Mouse (Mus musculus) ES-E14 (cell line): ENCODE results near the gene Parp3.

Experiments
- CHD2 ChIP-seq: IDR thresholded peaks from 2 replicates; pipeline ENCODE4 v1.6.1; 2014; ENCODE audit warnings: mild to moderate bottlenecking, low read depth, low read length, inconsistent platforms
- HCFC1 ChIP-seq: IDR thresholded peaks from 2 replicates; pipeline ENCODE4 v1.6.1; 2012; ENCODE audit warnings: low read length, inconsistent platforms, borderline replicate concordance; ENCODE audit not compliant: insufficient read depth
- MAFK ChIP-seq: IDR thresholded peaks from 2 replicates; pipeline ENCODE4 v1.6.1; 2014; ENCODE audit warnings: mild to moderate bottlenecking, low read depth, low read length, inconsistent platforms; ENCODE audit not compliant: insufficient read depth
- ZC3H11A ChIP-seq: IDR thresholded peaks from 2 replicates; pipeline ENCODE4 v1.6.1; 2012; ENCODE audit warnings: low read depth, mild to moderate bottlenecking, inconsistent platforms, low read length, borderline replicate concordance
- ZNF384 ChIP-seq: IDR thresholded peaks from 2 replicates; pipeline ENCODE4 v1.6.1; 2012; ENCODE audit warnings: low read depth, low read length, inconsistent platforms

DNA sequence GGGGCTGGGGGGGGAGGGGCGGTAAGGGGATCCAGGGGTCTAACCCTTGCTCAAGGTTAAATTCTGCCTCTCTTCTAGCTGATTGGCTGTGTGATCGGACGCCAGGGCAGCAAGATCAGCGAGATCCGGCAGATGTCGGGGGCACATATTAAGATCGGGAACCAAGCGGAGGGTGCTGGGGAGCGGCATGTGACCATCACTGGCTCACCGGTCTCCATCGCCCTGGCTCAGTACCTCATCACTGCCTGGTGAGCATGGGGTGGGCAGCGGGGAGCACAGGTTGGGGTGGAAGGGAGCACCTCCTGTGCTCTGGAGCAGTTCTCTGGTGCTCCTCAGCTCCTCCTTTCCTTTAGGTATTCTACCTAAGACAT is 14.3 kb downstream of the Parp3 start:
- TF ChIP-seq HCFC1 (no peak), CHD2 (no peak), MAFK (no peak), ZNF384 (no peak), ZC3H11A (no peak)
